Mouse (Mus musculus): Measurements from ENCODE around the gene Scamp4.
"Not testable (repeated sequence)": the region's sequence is repeated elsewhere in the genome, so short reads cannot be mapped to it uniquely, and the experiment has no call there.

DNA sequence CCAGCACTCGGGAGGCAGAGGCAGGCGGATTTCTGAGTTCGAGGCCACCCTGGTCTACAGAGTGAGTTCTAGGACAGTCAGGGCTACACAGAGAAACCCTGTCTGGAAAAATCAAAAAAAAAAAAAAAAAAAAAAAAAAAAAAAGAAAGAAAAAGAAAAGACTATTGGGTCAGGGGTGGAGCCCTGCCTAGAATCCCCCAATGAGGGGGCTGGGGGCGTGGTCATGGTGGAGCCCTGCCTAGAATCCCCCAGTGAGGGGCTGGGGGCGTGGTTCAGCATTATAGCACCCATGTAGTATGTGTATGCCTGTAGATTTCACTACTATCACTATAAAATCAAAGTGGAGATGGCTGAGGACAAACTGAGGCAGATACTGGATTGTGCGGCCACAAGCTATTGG, 47.2 kb downstream of the Scamp4 start:
- TF ChIP-seq USF1 (IDR thresholded peaks at IDR 0.05; ENCODE audit: low read depth, low read length); JUN (IDR thresholded peaks at IDR 0.05; ENCODE audit: insufficient read depth, low read depth, low read length); CTCF (conservative IDR thresholded peaks at IDR 0.05 in 1 of 2, IDR thresholded peaks at IDR 0.05 in 1 of 2; ENCODE audit: low read depth in 2 of 2, low read length in 2 of 2); MEF2A (IDR thresholded peaks at IDR 0.05; ENCODE audit: borderline replicate concordance, low read depth, low read length); NRF1 (IDR thresholded peaks at IDR 0.05; ENCODE audit: low read depth, low read length); EP300 (IDR thresholded peaks at IDR 0.05; ENCODE audit: low read length): not testable (repeated sequence)
